Mouse (Mus musculus): Measurements from ENCODE around the gene Mgat4e.

The Mgat4e gene

GRCm38 (mm10) chr1:134513876-134514590 lies 35.4 kb downstream of the Mgat4e start:
- DNase-seq (ENCODE audit: extremely low read depth, low read depth) = no peak

GRCm38 (mm10) chr1:134513312-134513860 lies 36.1 kb downstream of the Mgat4e start:
- DNase-seq (ENCODE audit: extremely low read depth, low read depth) = no peak

- no peak for DNase-seq (ENCODE audit: extremely low read depth, low read depth)
These were observed 36.9 kb downstream of the Mgat4e start for GRCm38 (mm10) chr1:134512584-134512983.

- DNase-seq (ENCODE audit: extremely low read depth, low read depth) = no peak
These were observed 37.3 kb downstream of the Mgat4e start for GRCm38 (mm10) chr1:134512183-134512582.

GRCm38 (mm10) chr1:134510018-134510417 lies 39.5 kb downstream of the Mgat4e start:
- DNase-seq (ENCODE audit: extremely low read depth, low read depth) = no peak

- no peak for DNase-seq (ENCODE audit: extremely low read depth, low read depth)
These were observed 43.3 kb downstream of the Mgat4e start for GRCm38 (mm10) chr1:134506201-134506600.

GRCm38 (mm10) chr1:134500916-134501315 lies 48.6 kb downstream of the Mgat4e start:
- no peak for DNase-seq (ENCODE audit: extremely low read depth, low read depth)

GRCm38 (mm10) chr1:134495991-134496390 lies 53.5 kb downstream of the Mgat4e start:
- no peak for DNase-seq (ENCODE audit: extremely low read depth, low read depth)

GRCm38 (mm10) chr1:134495216-134495539 lies 54.3 kb downstream of the Mgat4e start:
- DNase-seq (ENCODE audit: extremely low read depth, low read depth) = peak; percentile 38

- peak; percentile 92 for DNase-seq (ENCODE audit: extremely low read depth, low read depth)
These were observed 54.9 kb downstream of the Mgat4e start, which contains the start of gene Rabif for GRCm38 (mm10) chr1:134494428-134495215. Rabif (plus strand) TSS chr1:134494648.

- no peak for DNase-seq (ENCODE audit: extremely low read depth, low read depth)
These were observed 55.5 kb downstream of the Mgat4e start for GRCm38 (mm10) chr1:134493956-134494355.

- peak; percentile 6 for DNase-seq (ENCODE audit: extremely low read depth, low read depth)
These were observed 56.0 kb downstream of the Mgat4e start for GRCm38 (mm10) chr1:134493496-134493895.

- no peak for DNase-seq (ENCODE audit: extremely low read depth, low read depth)
These were observed 57.2 kb downstream of the Mgat4e start for GRCm38 (mm10) chr1:134492276-134492675.

Measured in MEL-GATA-1-ER (cell line).